ENCODE assay signal across 8 mouse cellular contexts in the genomic region with DNA sequence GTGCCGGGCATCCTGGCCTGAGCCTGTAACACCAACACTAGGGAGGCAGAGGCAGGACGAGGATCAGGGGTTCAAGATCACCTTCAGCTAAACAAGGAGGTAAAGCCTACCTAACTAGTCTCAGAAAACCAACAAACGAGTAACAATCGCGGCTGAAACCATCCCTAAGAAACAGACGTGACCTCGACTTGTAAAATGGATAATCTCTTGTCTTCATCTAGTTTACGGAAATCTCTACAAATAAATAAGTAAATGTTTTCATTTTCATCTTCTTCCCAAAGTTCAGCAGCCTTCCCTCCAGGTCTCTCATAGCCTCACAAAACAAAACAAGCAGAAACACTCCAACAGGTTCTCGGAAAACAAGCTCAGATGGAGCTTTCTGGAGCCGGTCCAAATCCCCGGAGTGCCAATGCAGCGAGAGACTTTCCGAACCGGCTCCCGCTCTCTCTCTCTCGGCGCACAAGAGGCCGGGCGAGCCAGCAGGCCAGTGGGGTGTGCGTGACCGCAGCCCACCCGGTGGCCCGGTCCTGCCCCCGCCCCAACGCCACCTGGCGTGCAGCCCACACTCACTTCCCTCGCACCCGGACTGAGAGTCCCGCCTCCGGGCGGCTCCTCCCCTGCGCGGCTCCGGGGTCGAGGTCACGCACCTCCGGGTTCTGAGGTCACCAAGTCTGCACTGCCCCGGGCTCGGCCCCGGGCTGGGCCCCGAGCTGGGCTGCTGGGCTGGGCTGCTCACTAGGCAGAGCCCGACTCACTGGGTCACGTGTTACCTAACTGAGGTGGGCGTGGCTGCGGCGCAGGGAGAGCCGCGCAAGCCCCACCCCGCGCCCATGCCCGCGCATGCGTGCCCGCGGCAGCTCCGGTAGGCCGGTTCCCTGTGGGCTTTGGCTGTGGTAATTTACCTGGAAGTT. TPM values are rescaled to one million over a fixed set of nuclear protein-coding genes. Genes with fewer than 3 reads are reported as not detected.
A peak's percentile ranks its signal among the peaks of the same experiment; 100 is the strongest.
DNase-seq lines count a peak whose midpoint lies in the region; ATAC-seq and TF ChIP-seq lines count a peak whose summit lies in the region.

Gene Wdsub1, minus strand, starts transcription at position 761 of the 911 bp plus-strand sequence.

- peak; percentile 75 for ATAC-seq in G1E (ENCODE audit: extremely low read depth, insufficient number of reproducible peaks, low FRiP score, poor library complexity, severe bottlenecking)
- peak; percentile 98 for ATAC-seq in forebrain, postnatal 0 days
- peak; percentile 97 for ATAC-seq in lung, embryonic 15.5 days (ENCODE audit: borderline replicate concordance, extremely low read depth, low FRiP score, low TSS enrichment)

- H3K27ac ChIP-seq in forebrain, postnatal 0 days (ENCODE audit: low read depth, low read length): no peak within 1 kb of the TSS; the same call in 1 of the 2 replicates
- peak within 1 kb of the TSS; percentile 78 for H3K27ac ChIP-seq in lung, embryonic 15.5 days

- H3K36me3 ChIP-seq in G1E (replicated peaks): peaks cover 9% of the 10 kb centered on the region
- H3K36me3 ChIP-seq in forebrain, postnatal 0 days (ENCODE audit: insufficient read depth): no peaks in the 10 kb centered on the region
- no peaks in the 10 kb centered on the region for H3K36me3 ChIP-seq in lung, embryonic 15.5 days

- peak within 1 kb of the TSS; percentile 69 for H3K9ac ChIP-seq in forebrain, postnatal 0 days
- H3K9ac ChIP-seq in lung, embryonic 15.5 days: peak within 1 kb of the TSS; percentile 71

- H3K4me1 ChIP-seq in G1E (ENCODE audit: insufficient read depth, low read depth, low read length): peaks cover 29% of the 10 kb centered on the region
- H3K4me1 ChIP-seq in forebrain, postnatal 0 days (ENCODE audit: insufficient read depth): 0 out of 2 replicates have a peak, but pooled peaks cover 4% of the 10 kb centered on the region
- H3K4me1 ChIP-seq in lung, embryonic 15.5 days: peaks cover 12% of the 10 kb centered on the region

- H3K4me3 ChIP-seq in G1E (ENCODE audit: low read depth, low read length): peak within 1 kb of the TSS; percentile 83
- peak within 1 kb of the TSS; percentile 81 for H3K4me3 ChIP-seq in forebrain, postnatal 0 days (ENCODE audit: low read depth, low read length)
- peak within 1 kb of the TSS; percentile 77 for H3K4me3 ChIP-seq in lung, embryonic 15.5 days

- WGBS in forebrain, postnatal 0 days: 5% methylated on average over 57 of the region's 57 CpGs
- WGBS in lung, embryonic 15.5 days: 3% methylated on average over 57 of the region's 57 CpGs

- H3K27me3 ChIP-seq in G1E (ENCODE audit: insufficient read depth, low read length): no peaks in the 10 kb centered on the region
- no peaks in the 10 kb centered on the region for H3K27me3 ChIP-seq in forebrain, postnatal 0 days (ENCODE audit: insufficient read depth, low read length)
- H3K27me3 ChIP-seq in lung, embryonic 15.5 days: no peaks in the 10 kb centered on the region

- no peak for TF ChIP-seq CTCF in G1E (IDR thresholded peaks at IDR 0.05; ENCODE audit: low read depth, low read length)
- TF ChIP-seq CTCF in forebrain, postnatal 0 days (IDR thresholded peaks at IDR 0.05; ENCODE audit: low read depth): peak; percentile 26; the same call in 1 of the 2 replicates

- H3K4me2 ChIP-seq in forebrain, postnatal 0 days (ENCODE audit: low read depth): peak within 1 kb of the TSS; percentile 95
- H3K4me2 ChIP-seq in lung, embryonic 15.5 days: peak within 1 kb of the TSS; percentile 61

- no peaks in the 10 kb centered on the region for H3K9me3 ChIP-seq in G1E (replicated peaks)
- H3K9me3 ChIP-seq in forebrain, postnatal 0 days (ENCODE audit: low read length): no peaks in the 10 kb centered on the region
- H3K9me3 ChIP-seq in lung, embryonic 15.5 days: no peaks in the 10 kb centered on the region

- DNase-seq in G1E (ENCODE audit: low spot score): peak; percentile 96
- peak; percentile 92 to 94 for DNase-seq in cerebellum, adult 18-20 months
- DNase-seq in forebrain, postnatal 0 days: peak; percentile 91
- peak; percentile 95 for DNase-seq in heart, postnatal 4 days
- DNase-seq in layer of hippocampus, adult 8-10 months (ENCODE audit: low spot score in 2 of 2): peak; percentile 83 to 86
- DNase-seq in ovary, adult 18-20 months (ENCODE audit: low spot score): peak; percentile 89
- DNase-seq in thymus, postnatal 0 days (ENCODE audit: low spot score): peak; percentile 93

RNA-seq across cellular contexts. Expression of gene Wdsub1, which starts in this region (rescaled TPM):
- total RNA-seq in G1E (2014; fragmentation: Nextera tagmentation) (9.9 and 13.2 TPM in 2 replicates), G1E (2017) (16.1 and 16.9 TPM in 2 replicates)
- 12.8 and 13.7 TPM in 2 replicates for polyA plus RNA-seq in G1E (2012)
- 18.2 and 21.9 TPM in 2 replicates for total RNA-seq in forebrain, postnatal 0 days (2014; rRNA removed)
- polyA plus RNA-seq in forebrain, postnatal 0 days (2015; fragmentation: Nextera tagmentation; extraction: Ambion mirVana): 8.8 and 14.7 TPM in 2 replicates
- 10 to 100 TPM; 33.5 to 33.8 TPM for total RNA-seq in heart, postnatal 4 days (2021)
- total RNA-seq in layer of hippocampus, adult 8-10 months (2022): 10 to 100 TPM; 20.7 to 35.0 (median 25.9) TPM
- 34.7 and 35.6 TPM in 2 replicates for polyA plus RNA-seq in lung, embryonic 15.5 days (2015; fragmentation: Nextera tagmentation; extraction: Ambion mirVana)
- 16.3 and 19.0 TPM in 2 replicates for polyA plus RNA-seq in thymus, postnatal 0 days (2015; fragmentation: Nextera tagmentation; extraction: Ambion mirVana)
